ENCODE assay signal across 10 mouse cellular contexts in genomic region chr11:50587026-50587425, GRCm38 (mm10). TPM values are rescaled to one million over a fixed set of nuclear protein-coding genes. Genes with fewer than 3 reads are reported as not detected.
A peak's percentile ranks its signal among the peaks of the same experiment; 100 is the strongest.
DNase-seq lines count a peak whose midpoint lies in the region; ATAC-seq and TF ChIP-seq lines count a peak whose summit lies in the region.
"Had no signal": no experiment of that assay in that cellular context is flagged by ENCODE, and none has a peak within 500 bp of the region (broad histone marks: within the 10 kb centered on the region; RNA-seq: fewer than 3 reads in every experiment).

No protein-coding gene starts in this region.

- no peaks in the 10 kb centered on the region for H3K4me1 ChIP-seq in embryonic facial prominence, embryonic 11.5 days (ENCODE audit: control insufficient read depth, insufficient read depth, low read length)
- H3K4me1 ChIP-seq in lung, adult 2 months (ENCODE audit: control insufficient read depth, insufficient read depth, low read length): no peaks in the 10 kb centered on the region
- H3K4me1 ChIP-seq in thymus, adult 2 months (replicated peaks; ENCODE audit: control insufficient read depth, insufficient read depth, low read length): peaks cover 3% of the 10 kb centered on the region; the same call in 1 of the 2 replicates
- H3K4me1 ChIP-seq in forebrain, embryonic 15.5 days: no peaks in the 10 kb centered on the region
- H3K4me1 ChIP-seq: embryonic facial prominence, embryonic 12.5 days; neural tube, embryonic 13.5 days had no signal

- no peak for TF ChIP-seq POLR2A in lung, adult 2 months (IDR thresholded peaks at IDR 0.05; ENCODE audit: borderline replicate concordance, extremely low read depth, low read depth, low read length)
- TF ChIP-seq POLR2A in thymus, adult 2 months (IDR thresholded peaks at IDR 0.05; ENCODE audit: control insufficient read depth, extremely low read depth, insufficient read depth, low read length, poor library complexity): no peak

- no peak overlapping the region for H3K9ac ChIP-seq in embryonic facial prominence, embryonic 11.5 days (replicated peaks; ENCODE audit: low read length)
- H3K9ac ChIP-seq in forebrain, embryonic 15.5 days (replicated peaks): no peak overlapping the region
- H3K9ac ChIP-seq: embryonic facial prominence, embryonic 12.5 days; neural tube, embryonic 13.5 days had no signal

- H3K36me3 ChIP-seq in embryonic facial prominence, embryonic 11.5 days (replicated peaks; ENCODE audit: control insufficient read depth, insufficient read depth, low read depth, low read length): no peaks in the 10 kb centered on the region
- no peaks in the 10 kb centered on the region for H3K36me3 ChIP-seq in thymus, adult 2 months (ENCODE audit: control insufficient read depth, insufficient read depth, low read length)
- H3K36me3 ChIP-seq in forebrain, embryonic 15.5 days: no peaks in the 10 kb centered on the region
- H3K36me3 ChIP-seq: embryonic facial prominence, embryonic 12.5 days; neural tube, embryonic 13.5 days had no signal

- H3K9me3 ChIP-seq in embryonic facial prominence, embryonic 11.5 days (replicated peaks; ENCODE audit: control insufficient read depth, low read length): no peaks in the 10 kb centered on the region
- no peaks in the 10 kb centered on the region for H3K9me3 ChIP-seq in forebrain, embryonic 15.5 days
- H3K9me3 ChIP-seq: embryonic facial prominence, embryonic 12.5 days; neural tube, embryonic 13.5 days had no signal

- peak; percentile 17 for DNase-seq in kidney, adult 9 months
- no peak for DNase-seq in kidney, adult 11 months
- DNase-seq in A20 (ENCODE audit: low read depth, low spot score) (peak; percentile 52), ES-CJ7 (ENCODE audit: low read depth, low spot score) (peak; percentile 60)
- peak; percentile 53 for DNase-seq in embryonic facial prominence, embryonic 11.5 days (ENCODE audit: low spot score)
- DNase-seq in lung, adult 2 months: peak; percentile 26
- DNase-seq in thymus, adult 2 months: peak; percentile 76

- WGBS in embryonic facial prominence, embryonic 11.5 days: 50% methylated on average over 7 of the region's 7 CpGs
- 38% methylated on average over 7 of the region's 7 CpGs for WGBS in lung, adult 2 months
- 15% methylated on average over 7 of the region's 7 CpGs for WGBS in thymus, adult 2 months
- 49% methylated on average over 7 of the region's 7 CpGs for WGBS in forebrain, embryonic 15.5 days

- H3K27me3 ChIP-seq in embryonic facial prominence, embryonic 11.5 days (ENCODE audit: control insufficient read depth, insufficient read depth, low read length): no peaks in the 10 kb centered on the region
- no peaks in the 10 kb centered on the region for H3K27me3 ChIP-seq in thymus, adult 2 months (ENCODE audit: control insufficient read depth, insufficient read depth, low read length)
- no peaks in the 10 kb centered on the region for H3K27me3 ChIP-seq in forebrain, embryonic 15.5 days
- H3K27me3 ChIP-seq: embryonic facial prominence, embryonic 12.5 days; neural tube, embryonic 13.5 days had no signal

- no peak overlapping the region for H3K4me2 ChIP-seq in embryonic facial prominence, embryonic 11.5 days (ENCODE audit: low read depth, low read length)
- no peak overlapping the region for H3K4me2 ChIP-seq in forebrain, embryonic 15.5 days (replicated peaks)
- H3K4me2 ChIP-seq: embryonic facial prominence, embryonic 12.5 days; neural tube, embryonic 13.5 days had no signal

- no peak overlapping the region for H3K27ac ChIP-seq in embryonic facial prominence, embryonic 11.5 days (replicated peaks; ENCODE audit: low read depth, low read length)
- no peak overlapping the region for H3K27ac ChIP-seq in thymus, adult 2 months (ENCODE audit: control insufficient read depth, insufficient read depth, low read length)
- H3K27ac ChIP-seq in forebrain, embryonic 15.5 days (replicated peaks): no peak overlapping the region
- H3K27ac ChIP-seq: embryonic facial prominence, embryonic 12.5 days; neural tube, embryonic 13.5 days had no signal

- no peak for ATAC-seq in embryonic facial prominence, embryonic 11.5 days (replicated peaks; ENCODE audit: insufficient number of reproducible peaks, low FRiP score, low TSS enrichment, low read depth)
- ATAC-seq in forebrain, embryonic 15.5 days (replicated peaks): no peak

- TF ChIP-seq CTCF in lung, adult 2 months (IDR thresholded peaks at IDR 0.05; ENCODE audit: insufficient read depth, low read length): peak; percentile 64
- TF ChIP-seq CTCF in thymus, adult 2 months (IDR thresholded peaks at IDR 0.05; ENCODE audit: borderline replicate concordance, control insufficient read depth, extremely low read depth, insufficient read depth, low read length, poor library complexity): 0 out of 2 replicates have a peak, but pooled peaks have one; percentile 57

- H3K4me3 ChIP-seq in embryonic facial prominence, embryonic 11.5 days (ENCODE audit: low read depth, low read length): no peak overlapping the region
- no peak overlapping the region for H3K4me3 ChIP-seq in lung, adult 2 months (replicated peaks; ENCODE audit: extremely low read depth, low read depth, low read length)
- H3K4me3 ChIP-seq in thymus, adult 2 months (ENCODE audit: control insufficient read depth, insufficient read depth, low read length): no peak overlapping the region
- H3K4me3 ChIP-seq in forebrain, embryonic 15.5 days: no peak overlapping the region
- H3K4me3 ChIP-seq: embryonic facial prominence, embryonic 12.5 days; neural tube, embryonic 13.5 days had no signal

RNA-seq across cellular contexts. Expression of gene Adamts2, which starts 14.9 kb away (rescaled TPM):
- polyA plus RNA-seq in embryonic facial prominence, embryonic 11.5 days (2014; fragmentation: Nextera tagmentation; extraction: Ambion mirVana): 2.2 and 2.5 TPM in 2 replicates
- polyA plus RNA-seq in lung, adult 2 months (2012; rRNA removed): 27.4 and 32.8 TPM in 2 replicates
- polyA plus RNA-seq in thymus, adult 2 months (2012; rRNA removed): 4.9 and 5.5 TPM in 2 replicates
- 2.5 and 2.8 TPM in 2 replicates for polyA plus RNA-seq in forebrain, embryonic 15.5 days (2015; fragmentation: Nextera tagmentation; extraction: Ambion mirVana)
